Mouse (Mus musculus) central nervous system, embryonic 11.5 days (tissue): ENCODE data around the gene Cd209b. TPM values are rescaled to one million over a fixed set of nuclear protein-coding genes. Genes with fewer than 3 reads are reported as not detected.

Experiments used
- polyA plus RNA-seq: library from polyadenylated mRNA; depleted of rRNA; stranded (reverse); fragments of >200 nt; gene quantifications from 2 replicates; pipeline ENCODE4 v1.2.3, GENCODE M21; 2012; rRNA removed

Gene Cd209b
- not detected in 2 replicates for polyA plus RNA-seq

GRCm38 (mm10) chr8:3926744-3927143 is at the start of gene Cd209b:
Gene Cd209b (minus strand): TSS chr8:3926844.

GRCm38 (mm10) chr8:3954646-3955045 is 28.0 kb upstream of the Cd209b start, which contains the start of gene Cd209c:
Gene Cd209c (minus strand): TSS chr8:3954746.

GRCm38 (mm10) chr8:3878455-3878854 is 48.2 kb downstream of the Cd209b start, which contains the start of gene Cd209d:
Gene Cd209d (minus strand): TSS chr8:3878555.

Other genes with a start within 250 kb of the Cd209b start
- gene Fcer2a, start 232.7 kb downstream of the Cd209b start, polyA plus RNA-seq = not detected in 2 replicates
- 0.27 and 0.36 TPM in 2 replicates for gene Clec4g, start 206.2 kb downstream of the Cd209b start, polyA plus RNA-seq
- not detected in 2 replicates for gene Cd209a, start 177.9 kb downstream of the Cd209b start, polyA plus RNA-seq
- not detected in 2 replicates for gene Cd209e, start 72.5 kb downstream of the Cd209b start, polyA plus RNA-seq
- not detected in 2 replicates for gene Cd209d, start 48.3 kb downstream of the Cd209b start, polyA plus RNA-seq
- 0.12 and 0.19 TPM in 2 replicates for gene Cd209c, start 27.9 kb upstream of the Cd209b start, polyA plus RNA-seq
- gene Cd209f, start 179.0 kb upstream of the Cd209b start, polyA plus RNA-seq = not detected in 2 replicates
- gene Cd209g, start 207.3 kb upstream of the Cd209b start, polyA plus RNA-seq = not detected in 2 replicates
- gene Evi5l, start 239.7 kb upstream of the Cd209b start, polyA plus RNA-seq = 34.2 and 35.4 TPM in 2 replicates